Mouse (Mus musculus) bone marrow, adult 2 months (tissue): ENCODE data around the gene Xdh.

Experiments used
- CTCF ChIP-seq: fragments of 200-500 bp; IDR thresholded peaks from 2 replicates; pipeline ENCODE4 v1.5.1; 2011; ENCODE audit warnings: low read length, control low read depth; ENCODE audit not compliant: control insufficient read depth, insufficient read depth
- POLR2A ChIP-seq: fragments of 200-500 bp; IDR thresholded peaks from 2 replicates; pipeline ENCODE4 v1.6.1; 2011; ENCODE audit warnings: low read depth, mild to moderate bottlenecking, control low read depth, low read length, borderline replicate concordance; ENCODE audit not compliant: control insufficient read depth

DNA sequence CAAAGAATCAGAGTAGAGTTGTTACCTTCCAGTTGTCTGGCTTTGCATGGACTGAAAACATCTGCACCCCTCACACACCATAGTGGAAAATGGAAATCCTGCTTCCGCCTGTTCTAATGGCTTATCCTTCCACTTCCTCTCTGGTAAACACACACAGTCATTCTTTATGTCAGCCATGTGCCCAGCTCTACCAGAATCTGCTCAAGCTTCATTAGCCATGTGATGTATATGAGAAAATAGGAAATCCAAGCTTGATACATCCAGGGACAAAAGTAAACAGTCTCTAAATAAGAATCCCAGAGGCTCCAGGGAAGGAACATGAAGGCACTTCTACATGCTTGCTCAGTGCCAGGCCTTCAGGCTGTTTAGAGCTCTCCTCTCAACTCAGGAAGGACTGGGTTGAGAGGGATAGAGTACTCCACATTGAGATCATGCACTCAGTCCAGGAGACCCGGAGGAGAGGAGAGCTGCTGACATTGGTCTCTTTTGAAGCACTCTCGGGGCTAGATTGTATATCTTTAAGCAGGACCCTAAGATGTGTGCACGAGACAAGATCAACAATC is 17.4 kb downstream of the Xdh start:
- TF ChIP-seq POLR2A (no peak), CTCF (no peak)
